Mouse (Mus musculus) midbrain, embryonic 11.5 days (tissue): ENCODE data around the gene Cideb. TPM values are rescaled to one million over a fixed set of nuclear protein-coding genes. Genes with fewer than 3 reads are reported as not detected.
A peak's percentile ranks its signal among the peaks of the same experiment; 100 is the strongest.

ENCODE experiments used
- ATAC-seq: fragments of 200-750 bp; cut with Nextera tagmentation; 2 replicates; pipeline ENCODE4 v1.8.0; 2017; ENCODE audit warnings: moderate TSS enrichment, moderate library complexity; ENCODE audit not compliant: low FRiP score
- DNase-seq: peaks from one replicate; pipeline ENCODE4 v3.0.0; 2015; ENCODE audit warnings: low spot score; ENCODE audit errors: missing footprints
- H3K27ac ChIP-seq: fragments of 300-500 bp; sonication (generic); 2 replicates; pipeline ENCODE4 v1.5.1; 2014; ENCODE audit warnings: low read depth, low read length
- H3K27me3 ChIP-seq: fragments of 300-500 bp; sonication (generic); 2 replicates; pipeline ENCODE4 v1.6.1; 2014; ENCODE audit warnings: mild to moderate bottlenecking, low read length, moderate library complexity, mixed read lengths; ENCODE audit not compliant: control insufficient read depth, insufficient read depth
- H3K36me3 ChIP-seq: fragments of 300-500 bp; sonication (generic); 2 replicates; pipeline ENCODE4 v1.6.1; 2014; ENCODE audit warnings: mild to moderate bottlenecking, low read length, moderate library complexity, mixed read lengths; ENCODE audit not compliant: control insufficient read depth, insufficient read depth
- H3K4me1 ChIP-seq: fragments of 300-500 bp; sonication (generic); 2 replicates; pipeline ENCODE4 v1.6.1; 2014; ENCODE audit warnings: low read length; ENCODE audit not compliant: control insufficient read depth, insufficient read depth
- H3K4me2 ChIP-seq: fragments of 300-500 bp; sonication (generic); 2 replicates; pipeline ENCODE4 v1.6.1; 2014; ENCODE audit warnings: mild to moderate bottlenecking, moderate library complexity
- H3K4me3 ChIP-seq: fragments of 300-500 bp; sonication (generic); 2 replicates; pipeline ENCODE4 v1.5.1; 2014; ENCODE audit warnings: low read depth, low read length
- H3K9ac ChIP-seq: fragments of 300-500 bp; sonication (generic); 2 replicates; pipeline ENCODE4 v1.6.1; 2014; ENCODE audit warnings: low read length
- H3K9me3 ChIP-seq: fragments of 300-500 bp; sonication (generic); 2 replicates; pipeline ENCODE4 v1.6.1; 2016; ENCODE audit warnings: low read length; ENCODE audit not compliant: control insufficient read depth
- WGBS: fragments of 180-500 bp; shearing (Covaris S2); extraction: QIAGEN DNeasy Blood & Tissue Kit; methylation state at CpG from one replicate; pipeline ENCODE4 v1.1.7; 2014; 5-methylcytosine and 5-hydroxymethylcytosine counted together
- polyA plus RNA-seq: library from polyadenylated mRNA; unstranded; fragments of >200 nt; fragmentation: Nextera tagmentation; extraction: Ambion mirVana; gene quantifications from 2 replicates; pipeline ENCODE4 v1.2.1, GENCODE M21; 2014

The Cideb gene
- polyA plus RNA-seq, 1 experiment from 2014 or later, result 0.22 TPM

DNA sequence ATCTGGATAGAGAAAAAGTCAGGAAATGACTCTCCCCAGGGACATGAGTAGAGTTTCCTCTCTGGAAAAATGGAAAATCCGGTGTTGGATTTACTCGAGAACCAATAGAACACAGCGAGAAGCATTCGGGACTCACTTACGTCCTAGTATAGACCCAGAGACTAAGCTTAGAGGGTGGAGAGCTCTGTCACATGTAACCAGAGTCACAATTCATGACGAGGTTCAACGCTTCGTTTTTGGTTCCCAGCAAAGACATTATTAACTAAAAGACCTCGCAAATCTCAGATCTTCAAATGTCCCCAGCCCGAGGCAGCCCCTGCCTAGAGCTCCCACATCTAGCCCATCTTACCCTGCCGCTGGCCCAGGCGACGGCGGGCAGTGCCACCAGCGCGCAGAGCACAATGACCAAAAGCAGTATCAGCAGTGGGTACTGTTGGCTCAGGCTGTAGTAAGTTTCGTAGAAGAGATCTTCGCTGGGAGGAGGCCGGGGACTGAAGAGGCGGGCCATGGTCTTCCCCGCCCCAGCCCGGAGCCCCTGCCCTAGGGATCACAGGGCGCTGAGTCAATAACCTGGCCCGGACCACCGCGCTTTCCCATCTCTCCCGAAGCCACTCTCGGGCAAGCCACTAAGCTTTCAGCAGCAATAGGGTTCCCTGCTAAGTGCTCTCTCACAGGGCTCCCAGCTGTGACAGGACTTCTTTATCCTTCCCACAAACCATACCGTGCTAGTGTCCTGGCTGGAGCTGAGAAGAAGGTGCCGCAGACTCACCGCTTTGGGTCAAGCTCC is 25.1 kb upstream of the Cideb start:
- no peak overlapping the region for H3K27ac ChIP-seq
- H3K4me3 ChIP-seq, result peak overlapping the region; percentile 24
- WGBS, result 1% methylated on average over 31 of the region's 31 CpGs
- DNase-seq (peak; percentile 92), ATAC-seq (no peak)
- peaks cover 2% of the 10 kb centered on the region for H3K4me1 ChIP-seq
- no peaks in the 10 kb centered on the region for H3K36me3 ChIP-seq
- no peaks in the 10 kb centered on the region for H3K9me3 ChIP-seq
- peak overlapping the region; percentile 40 for H3K4me2 ChIP-seq
- peaks cover 60% of the 10 kb centered on the region for H3K27me3 ChIP-seq
- H3K9ac ChIP-seq, result no peak overlapping the region

DNA sequence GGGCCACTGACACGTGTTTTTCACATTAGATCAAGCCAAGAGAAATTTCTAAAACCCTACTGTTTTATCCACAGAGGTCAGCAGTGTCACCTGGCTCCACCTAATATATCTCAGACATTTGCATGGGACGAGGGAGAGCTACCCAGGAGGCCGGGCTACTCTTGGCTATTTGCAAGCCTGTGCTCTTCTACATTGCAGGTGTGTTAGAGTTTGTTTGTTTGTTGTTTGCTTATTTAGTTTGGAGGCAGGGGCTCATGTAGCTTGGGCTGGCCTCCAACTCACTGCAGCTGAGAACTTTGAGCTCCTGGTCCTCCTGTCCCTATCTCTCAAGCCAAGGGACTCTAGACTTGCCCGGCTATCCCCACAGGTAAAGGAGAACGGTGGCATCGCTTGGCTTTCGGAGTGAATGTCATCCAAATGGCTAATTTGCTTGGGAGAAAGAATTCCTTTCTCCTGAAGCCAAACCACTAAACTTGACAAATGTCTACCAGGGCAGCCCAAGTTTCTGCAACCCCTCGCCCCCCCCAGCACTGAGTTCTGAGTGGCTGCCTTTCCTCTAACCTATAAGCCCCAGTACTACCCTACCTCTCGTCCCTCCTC is 24.2 kb upstream of the Cideb start:
- H3K4me1 ChIP-seq, result no peaks in the 10 kb centered on the region; the same call in 1 of the 2 replicates
- ATAC-seq (no peak), DNase-seq (no peak)
- 51% methylated on average over 9 of the region's 9 CpGs for WGBS
- no peak overlapping the region for H3K9ac ChIP-seq
- H3K4me3 ChIP-seq, result no peak overlapping the region
- H3K9me3 ChIP-seq, result no peaks in the 10 kb centered on the region
- no peak overlapping the region for H3K27ac ChIP-seq
- H3K36me3 ChIP-seq, result no peaks in the 10 kb centered on the region
- peaks cover 51% of the 10 kb centered on the region for H3K27me3 ChIP-seq
- no peak overlapping the region for H3K4me2 ChIP-seq

- H3K4me1 ChIP-seq, result no peaks in the 10 kb centered on the region; the same call in 1 of the 2 replicates
- peaks cover 46% of the 10 kb centered on the region for H3K27me3 ChIP-seq
- no peaks in the 10 kb centered on the region for H3K36me3 ChIP-seq
- H3K9me3 ChIP-seq, result no peaks in the 10 kb centered on the region
- H3K9ac ChIP-seq, result no peak overlapping the region
- H3K27ac ChIP-seq, result no peak overlapping the region
- no peak overlapping the region for H3K4me3 ChIP-seq
- 16% methylated on average over 14 of the region's 14 CpGs for WGBS
- peak overlapping the region; percentile 30; the same call in 1 of the 2 replicates for H3K4me2 ChIP-seq
- peak; percentile 95 for DNase-seq
- peak; percentile 69; the same call in 1 of the 2 replicates for ATAC-seq
Measured at GRCm38 (mm10) chr14:55781310-55781709, 23.1 kb upstream of the Cideb start.

GRCm38 (mm10) chr14:55780736-55781135 is 22.5 kb upstream of the Cideb start:
- H3K27ac ChIP-seq, result no peak overlapping the region
- no peak overlapping the region for H3K9ac ChIP-seq
- H3K27me3 ChIP-seq, result peaks cover 40% of the 10 kb centered on the region
- ATAC-seq (no peak), DNase-seq (peak; percentile 28)
- H3K4me2 ChIP-seq, result no peak overlapping the region
- H3K36me3 ChIP-seq, result no peaks in the 10 kb centered on the region
- H3K9me3 ChIP-seq, result no peaks in the 10 kb centered on the region
- WGBS, result 82% methylated on average over 11 of the region's 11 CpGs
- no peaks in the 10 kb centered on the region; the same call in 1 of the 2 replicates for H3K4me1 ChIP-seq
- H3K4me3 ChIP-seq, result no peak overlapping the region

DNA sequence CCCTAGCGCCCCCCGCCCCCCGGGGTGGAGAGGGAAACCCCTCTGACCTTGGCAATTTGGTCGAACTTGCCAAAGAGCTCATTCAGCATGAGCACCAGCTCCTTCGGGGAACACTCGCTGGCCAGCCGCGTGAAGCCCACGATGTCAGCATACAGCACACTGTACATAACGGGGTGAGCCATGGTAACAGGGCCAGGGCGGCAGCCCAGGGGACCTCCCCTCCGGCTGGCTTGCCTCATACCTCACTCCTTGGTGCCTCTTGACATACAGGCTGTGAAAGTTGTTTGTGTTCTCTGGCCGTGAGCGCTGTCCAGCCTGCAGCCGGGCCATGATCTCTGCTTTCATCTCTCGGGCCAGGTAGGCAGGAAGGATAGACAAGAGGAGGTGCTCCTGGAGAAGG is 21.4 kb upstream of the Cideb start:
- Histone ChIP-seq H3K27ac (no peak overlapping the region), H3K27me3 (peaks cover 33% of the 10 kb centered on the region), H3K4me1 (no peaks in the 10 kb centered on the region; the same call in 1 of the 2 replicates), H3K9me3 (no peaks in the 10 kb centered on the region), H3K4me3 (no peak overlapping the region), H3K4me2 (no peak overlapping the region), H3K9ac (no peak overlapping the region), H3K36me3 (no peaks in the 10 kb centered on the region)
- ATAC-seq, result no peak
- peak; percentile 0 for DNase-seq
- 68% methylated on average over 16 of the region's 16 CpGs for WGBS

DNA sequence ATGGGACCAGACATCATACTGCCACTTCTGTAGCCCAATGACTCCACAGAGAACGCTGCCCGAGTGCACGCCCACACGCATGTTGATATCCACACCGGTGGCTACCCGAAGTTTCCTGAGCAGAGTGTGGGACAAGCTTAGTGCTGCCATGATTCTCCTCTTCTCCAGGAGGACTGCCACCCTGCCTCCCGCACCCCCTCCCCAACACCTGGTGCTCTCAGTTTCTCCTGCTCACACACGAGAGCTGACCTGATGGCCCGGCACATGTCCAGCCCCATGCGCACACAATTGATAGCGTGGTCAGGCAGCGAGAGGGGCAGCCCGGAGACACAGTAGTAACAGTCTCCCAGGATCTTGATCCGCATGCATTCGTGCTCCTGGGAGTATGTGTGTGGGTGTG is 20.4 kb upstream of the Cideb start:
- H3K4me1 ChIP-seq, result no peaks in the 10 kb centered on the region
- no peak for ATAC-seq
- no peak overlapping the region for H3K9ac ChIP-seq
- no peak overlapping the region for H3K27ac ChIP-seq
- H3K36me3 ChIP-seq, result no peaks in the 10 kb centered on the region
- peak; percentile 68 for DNase-seq
- no peak overlapping the region for H3K4me2 ChIP-seq
- H3K9me3 ChIP-seq, result no peaks in the 10 kb centered on the region
- no peak overlapping the region for H3K4me3 ChIP-seq
- peaks cover 23% of the 10 kb centered on the region for H3K27me3 ChIP-seq
- 93% methylated on average over 15 of the region's 15 CpGs for WGBS

DNA sequence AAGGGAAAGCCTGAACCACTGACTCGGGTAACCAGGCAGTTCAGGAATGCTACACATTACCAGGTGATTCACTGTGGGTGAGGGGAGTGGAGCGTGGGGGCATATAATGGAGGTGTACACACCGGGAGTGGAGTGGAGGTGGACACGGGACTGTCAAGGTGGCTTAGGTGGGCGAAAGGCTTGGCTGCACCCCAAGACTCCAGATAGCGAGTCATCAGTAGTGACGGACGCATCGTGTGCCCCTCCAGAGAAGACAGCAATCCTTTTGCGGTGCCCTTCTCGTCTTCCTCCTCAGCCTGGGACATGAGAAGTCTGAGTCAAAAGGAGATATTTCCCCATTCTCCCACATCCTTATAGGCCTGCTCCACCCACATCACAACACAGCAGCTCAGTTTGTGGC is 19.5 kb upstream of the Cideb start:
- no peaks in the 10 kb centered on the region for H3K9me3 ChIP-seq
- ATAC-seq (no peak), DNase-seq (peak; percentile 14)
- H3K27ac ChIP-seq, result no peak overlapping the region
- 90% methylated on average over 11 of the region's 11 CpGs for WGBS
- H3K4me1 ChIP-seq, result no peaks in the 10 kb centered on the region
- H3K4me2 ChIP-seq, result no peak overlapping the region
- H3K9ac ChIP-seq, result no peak overlapping the region
- no peak overlapping the region for H3K4me3 ChIP-seq
- no peaks in the 10 kb centered on the region for H3K36me3 ChIP-seq
- H3K27me3 ChIP-seq, result peaks cover 15% of the 10 kb centered on the region

- 62% methylated on average over 3 of the region's 3 CpGs for WGBS
- Histone ChIP-seq H3K9me3 (no peaks in the 10 kb centered on the region), H3K4me3 (no peak overlapping the region), H3K27me3 (peaks cover 9% of the 10 kb centered on the region), H3K36me3 (no peaks in the 10 kb centered on the region), H3K4me2 (no peak overlapping the region), H3K27ac (no peak overlapping the region), H3K4me1 (no peaks in the 10 kb centered on the region), H3K9ac (no peak overlapping the region)
- ATAC-seq (no peak), DNase-seq (peak; percentile 72)
Measured at GRCm38 (mm10) chr14:55777176-55777575, 18.9 kb upstream of the Cideb start.

DNA sequence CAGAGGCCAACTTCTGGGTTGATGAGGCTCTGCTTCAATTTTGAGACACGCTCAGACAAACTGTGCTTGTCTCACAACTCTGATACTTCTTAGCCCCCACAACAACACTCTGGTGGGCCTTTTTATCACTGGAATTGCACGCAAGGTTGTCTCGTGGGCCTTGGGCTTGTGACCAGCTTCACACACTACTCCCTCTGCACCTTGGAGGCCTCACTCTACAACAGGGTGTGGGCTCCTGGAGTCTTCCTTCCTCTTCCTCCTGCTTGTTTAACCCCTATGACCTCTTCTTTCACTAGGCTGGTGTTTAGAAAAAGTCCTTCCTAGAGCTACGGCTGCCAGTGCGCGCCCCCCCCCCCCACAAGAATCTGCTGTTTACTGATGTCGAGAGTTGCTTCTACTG is 18.5 kb upstream of the Cideb start:
- ATAC-seq, result no peak
- 74% methylated on average over 7 of the region's 7 CpGs for WGBS

More for the DNA sequence above, 18.5 kb upstream of the Cideb start:
- H3K27me3 ChIP-seq, result peaks cover 4% of the 10 kb centered on the region
- no peak for DNase-seq
- no peak overlapping the region for H3K4me2 ChIP-seq
- no peak overlapping the region for H3K4me3 ChIP-seq
- H3K36me3 ChIP-seq, result no peaks in the 10 kb centered on the region
- no peaks in the 10 kb centered on the region for H3K4me1 ChIP-seq
- H3K9me3 ChIP-seq, result no peaks in the 10 kb centered on the region
- H3K9ac ChIP-seq, result no peak overlapping the region
- no peak overlapping the region for H3K27ac ChIP-seq
